Mouse (Mus musculus) CH12.LX (cell line): Measurements from ENCODE around the gene Tbx6. TPM values are rescaled to one million over a fixed set of nuclear protein-coding genes. Genes with fewer than 3 reads are reported as not detected.
A peak's percentile ranks its signal among the peaks of the same experiment; 100 is the strongest.

Experiments used
- DNase-seq: peaks from one replicate; pipeline ENCODE4 v3.0.0-alpha.2; 2013; ENCODE audit errors: extremely low read depth
- H3K27ac ChIP-seq: 2 replicates; pipeline ENCODE4 v1.5.1; 2012; ENCODE audit warnings: low read depth, mild to moderate bottlenecking, control low read depth, moderate library complexity; ENCODE audit not compliant: insufficient read depth
- H3K27me3 ChIP-seq: replicated peaks from 2 replicates; pipeline ENCODE3; 2012; ENCODE audit warnings: inconsistent platforms
- H3K36me3 ChIP-seq, 2 experiments: replicated peaks in 1 of 2; 2 replicates each; pipeline versions ENCODE3 to v1.6.1; 2012; ENCODE audit warnings: inconsistent platforms in 1 of 2, low read length in 1 of 2, mild to moderate bottlenecking in 1 of 2, mixed read lengths in 1 of 2, moderate library complexity in 1 of 2; ENCODE audit not compliant: control insufficient read depth in 1 of 2, insufficient read depth in 1 of 2
- H3K4me1 ChIP-seq, 2 experiments: 2 replicates each; pipeline ENCODE4 v1.6.1; 2012; ENCODE audit warnings: inconsistent platforms in 1 of 2, moderate library complexity in 1 of 2; ENCODE audit not compliant: insufficient read depth in 2 of 2, control insufficient read depth in 1 of 2
- H3K4me2 ChIP-seq: 2 replicates; pipeline ENCODE4 v1.6.1; 2012; ENCODE audit warnings: low read depth, mild to moderate bottlenecking, control low read depth; ENCODE audit not compliant: poor library complexity, insufficient read depth, severe bottlenecking
- H3K4me3 ChIP-seq, 3 experiments: fragments of 150-350 bp in 1 of 3; sonication (generic) in 1 of 3; replicated peaks in 1 of 3; 2 replicates each; pipeline versions ENCODE3 to v1.5.1; 2011 to 2012; ENCODE audit warnings: low read depth in 2 of 3, low read length in 2 of 3, mild to moderate bottlenecking in 2 of 3, moderate library complexity in 2 of 3, control low read depth in 1 of 3, improper control_type of control experiment in 1 of 3, inconsistent platforms in 1 of 3, mixed read lengths in 1 of 3; ENCODE audit not compliant: poor library complexity in 1 of 3
- H3K79me2 ChIP-seq: replicated peaks from 2 replicates; pipeline ENCODE4 v1.6.1; 2012; ENCODE audit warnings: mild to moderate bottlenecking, moderate library complexity; ENCODE audit not compliant: control insufficient read depth, poor library complexity, insufficient read depth, severe bottlenecking; ENCODE audit errors: extremely low read depth
- H3K9ac ChIP-seq: 2 replicates; pipeline ENCODE4 v1.6.1; 2012; ENCODE audit warnings: low read depth, mild to moderate bottlenecking, control low read depth, moderate library complexity; ENCODE audit not compliant: insufficient read depth
- H3K9me3 ChIP-seq: replicated peaks from 2 replicates; pipeline ENCODE3; 2012; ENCODE audit warnings: low read length, inconsistent platforms, mixed read lengths
- BHLHE40 ChIP-seq: IDR thresholded peaks from 2 replicates; pipeline ENCODE4 v1.6.1; 2011; ENCODE audit warnings: mild to moderate bottlenecking, low read depth, low read length, improper control_type of control experiment
- E2F4 ChIP-seq: IDR thresholded peaks from 2 replicates; pipeline ENCODE4 v1.6.1; 2011; ENCODE audit warnings: low read depth, low read length, improper control_type of control experiment; ENCODE audit not compliant: insufficient replicate concordance
- ELF1 ChIP-seq: IDR thresholded peaks from 2 replicates; pipeline ENCODE4 v1.6.1; 2014; ENCODE audit warnings: low read depth, mild to moderate bottlenecking, inconsistent platforms, low read length, improper control_type of control experiment
- ETS1 ChIP-seq: conservative IDR thresholded peaks from 2 replicates; pipeline ENCODE4 v1.6.1; 2012; ENCODE audit warnings: low read depth, mild to moderate bottlenecking, inconsistent platforms, low read length, improper control_type of control experiment, moderate library complexity
- GABPA ChIP-seq: IDR thresholded peaks from 2 replicates; pipeline ENCODE4 v1.6.1; 2012; ENCODE audit warnings: low read depth, low read length, improper control_type of control experiment, inconsistent platforms; ENCODE audit not compliant: insufficient replicate concordance
- HCFC1 ChIP-seq: IDR thresholded peaks from 2 replicates; pipeline ENCODE4 v1.6.1; 2012; ENCODE audit warnings: low read depth, mild to moderate bottlenecking, inconsistent platforms, low read length, improper control_type of control experiment
- IRF4 ChIP-seq: IDR thresholded peaks from 2 replicates; pipeline ENCODE4 v1.6.1; 2014; ENCODE audit warnings: low read depth, mild to moderate bottlenecking, inconsistent platforms, low read length, improper control_type of control experiment
- JUN ChIP-seq: IDR thresholded peaks from 2 replicates; pipeline ENCODE4 v1.6.1; 2011; ENCODE audit warnings: low read depth, mild to moderate bottlenecking, low read length, improper control_type of control experiment, moderate library complexity; ENCODE audit not compliant: insufficient read depth
- MAX ChIP-seq: IDR thresholded peaks from 2 replicates; pipeline ENCODE4 v1.6.1; 2011; ENCODE audit warnings: low read length, improper control_type of control experiment
- MAZ ChIP-seq: IDR thresholded peaks from 2 replicates; pipeline ENCODE4 v1.6.1; 2012; ENCODE audit warnings: low read depth, mild to moderate bottlenecking, inconsistent platforms, low read length, improper control_type of control experiment, moderate library complexity
- MEF2A ChIP-seq: IDR thresholded peaks from 2 replicates; pipeline ENCODE4 v1.6.1; 2014; ENCODE audit warnings: low read depth, mild to moderate bottlenecking, inconsistent platforms, low read length, improper control_type of control experiment, borderline replicate concordance
- MYC ChIP-seq: IDR thresholded peaks from 2 replicates; pipeline ENCODE4 v1.6.1; 2011; ENCODE audit warnings: low read depth, mild to moderate bottlenecking, improper control_type of control experiment, low read length
- NELFE ChIP-seq: IDR thresholded peaks from 2 replicates; pipeline ENCODE4 v1.6.1; 2011; ENCODE audit warnings: low read depth, low read length, improper control_type of control experiment
- POLR2A ChIP-seq: IDR thresholded peaks from 2 replicates; pipeline ENCODE4 v1.6.1; 2011; ENCODE audit warnings: low read depth, mild to moderate bottlenecking, improper control_type of control experiment, low read length
- RAD21 ChIP-seq: IDR thresholded peaks from 2 replicates; pipeline ENCODE4 v1.6.1; 2011; ENCODE audit warnings: low read depth, mild to moderate bottlenecking, low read length, improper control_type of control experiment, moderate library complexity
- RCOR1 ChIP-seq: conservative IDR thresholded peaks from 2 replicates; pipeline ENCODE4 v1.6.1; 2012; ENCODE audit warnings: low read depth, mild to moderate bottlenecking, inconsistent platforms, low read length, improper control_type of control experiment
- SIN3A ChIP-seq: IDR thresholded peaks from 2 replicates; pipeline ENCODE4 v1.6.1; 2012; ENCODE audit warnings: low read length, improper control_type of control experiment, inconsistent platforms
- SMC3 ChIP-seq: IDR thresholded peaks from 2 replicates; pipeline ENCODE4 v1.6.1; 2011; ENCODE audit warnings: low read depth, low read length, improper control_type of control experiment
- TCF12 ChIP-seq: IDR thresholded peaks from 2 replicates; pipeline ENCODE4 v1.6.1; 2014; ENCODE audit warnings: low read depth, mild to moderate bottlenecking, inconsistent platforms, low read length, improper control_type of control experiment
- USF2 ChIP-seq: conservative IDR thresholded peaks from 2 replicates; pipeline ENCODE4 v1.6.1; 2011; ENCODE audit warnings: low read depth, low read length, improper control_type of control experiment
- ZKSCAN1 ChIP-seq: IDR thresholded peaks from 2 replicates; pipeline ENCODE4 v1.6.1; 2012; ENCODE audit warnings: low read depth, inconsistent platforms, low read length, improper control_type of control experiment, borderline replicate concordance
- ZMIZ1 ChIP-seq: IDR thresholded peaks from 2 replicates; pipeline ENCODE4 v1.6.1; 2012; ENCODE audit warnings: low read depth, mild to moderate bottlenecking, inconsistent platforms, low read length, improper control_type of control experiment
- dilution Hi-C: fragments of 300-500 bp; cut with MboI; formaldehyde crosslinking; loops from 2 replicates; pipeline ENCODE4 v1.14.3; 2020; ENCODE audit warnings: low sequenced_read_pairs; ENCODE audit not compliant: extremely low pct_unique_long_range_greater_than_20kb, extremely low pct_ligation_motif_present
- in situ Hi-C: fragments of 300-500 bp; cut with MboI; formaldehyde crosslinking; loops from 3 replicates; pipeline ENCODE4 v1.14.3; 2019; ENCODE audit warnings: low sequenced_read_pairs, low pct_ligation_motif_present, low pct_unique_long_range_greater_than_20kb, mixed read lengths
- polyA plus RNA-seq: library from polyadenylated mRNA; unstranded; fragments of >175 nt; gene quantifications from 2 replicates; pipeline ENCODE4 v1.2.1, GENCODE M21; 2012; ENCODE audit warnings: low read depth; ENCODE audit not compliant: insufficient read length
- total RNA-seq, 2 experiments: library from RNA; depleted of rRNA; stranded (reverse); fragments of 300-350 nt in 1 of 2; fragments of >200 nt in 1 of 2; gene quantifications; 2 replicates each; pipeline ENCODE4 v1.2.3; 2012 to 2014

Gene Tbx6
- total and polyA plus RNA-seq, 3 experiments, result 12.8 to 31.5 (median 15.8) TPM

GRCm38 (mm10) chr7:126781661-126782370 is 533 bp downstream of the Tbx6 start:
- H3K27me3 ChIP-seq, result no peaks in the 10 kb centered on the region
- no peak overlapping the region for H3K4me2 ChIP-seq
- H3K4me3 ChIP-seq, result peak overlapping the region in 1 of 3 experiments; percentile 34
- peaks cover 77 to 89% of the 10 kb centered on the region in 2 experiments for H3K36me3 ChIP-seq
- dilution Hi-C loops (no loop called here), in situ Hi-C loops (loop anchor here (5.0 kb wide), 3 partner anchors 80 to 995 kb away; partner anchors contain the start of gene Setd1a)
- H3K4me1 ChIP-seq, result peaks cover 11 to 69% of the 10 kb centered on the region in 2 experiments
- TF ChIP-seq MAZ (no peak), POLR2A (0 out of 2 replicates have a peak, but pooled peaks have one; percentile 8), SIN3A (no peak), NELFE (no peak), IRF4 (no peak), TCF12 (no peak)
- no peak overlapping the region; the same call in 1 of the 2 replicates for H3K27ac ChIP-seq
- H3K9ac ChIP-seq, result no peak overlapping the region
- H3K79me2 ChIP-seq, result peaks cover 2% of the 10 kb centered on the region; the same call in 1 of the 2 replicates
- H3K9me3 ChIP-seq, result peaks cover 5% of the 10 kb centered on the region
- DNase-seq, result no peak

- dilution Hi-C loops, result no loop called here
- H3K9me3 ChIP-seq, result peaks cover 5% of the 10 kb centered on the region
These were observed 1.4 kb downstream of the Tbx6 start for GRCm38 (mm10) chr7:126782693-126783092.

DNA sequence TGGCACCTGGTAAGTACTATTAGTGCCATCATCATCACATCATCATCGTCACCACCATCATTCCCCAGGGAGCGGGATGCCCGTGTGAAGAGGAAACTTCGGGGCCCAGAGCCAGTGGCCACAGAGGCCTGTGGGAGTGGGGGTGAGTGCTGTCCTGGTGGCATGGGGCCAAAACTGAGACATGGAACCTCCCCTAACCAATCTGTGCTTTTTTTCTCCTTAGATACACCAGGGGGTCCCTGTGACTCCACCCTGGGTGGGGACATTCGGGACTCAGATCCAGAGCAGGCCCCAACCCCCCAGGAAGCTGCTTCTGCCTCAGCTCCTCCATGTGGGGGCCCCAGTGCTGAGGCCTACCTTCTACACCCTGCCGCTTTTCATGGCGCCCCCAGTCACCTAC is 3.2 kb downstream of the Tbx6 start:
- in situ Hi-C loops, result loop anchor here (5.0 kb wide), 3 partner anchors 82 to 993 kb away; partner anchors contain the start of gene Setd1a
- dilution Hi-C loops, result no loop called here
- Histone ChIP-seq H3K27me3 (no peaks in the 10 kb centered on the region), H3K36me3 (peaks cover 88 to 99% of the 10 kb centered on the region in 2 experiments), H3K79me2 (peaks cover 6% of the 10 kb centered on the region), H3K9ac (no peak overlapping the region), H3K4me2 (no peak overlapping the region), H3K27ac (no peak overlapping the region), H3K9me3 (peaks cover 5% of the 10 kb centered on the region), H3K4me3 (no peak overlapping the region), H3K4me1 (peaks cover 5 to 55% of the 10 kb centered on the region in 2 experiments; a peak in 3 of 4 replicates)
- DNase-seq, result no peak
- TF ChIP-seq USF2 (no peak), SMC3 (no peak), ETS1 (no peak), NELFE (no peak), SIN3A (no peak), GABPA (no peak), E2F4 (no peak), RAD21 (no peak), MAZ (no peak), ELF1 (no peak), JUN (no peak), ZKSCAN1 (no peak)

More at GRCm38 (mm10) chr7:126782693-126783092, 1.4 kb downstream of the Tbx6 start:
- peaks cover 11 to 69% of the 10 kb centered on the region in 2 experiments for H3K4me1 ChIP-seq
- no peak for DNase-seq
- no peak overlapping the region for H3K27ac ChIP-seq
- H3K9ac ChIP-seq, result no peak overlapping the region
- H3K4me2 ChIP-seq, result no peak overlapping the region
- H3K79me2 ChIP-seq, result peaks cover 2% of the 10 kb centered on the region; the same call in 1 of the 2 replicates
- in situ Hi-C loops, result loop anchor here (5.0 kb wide), 3 partner anchors 80 to 995 kb away; partner anchors contain the start of gene Setd1a
- no peaks in the 10 kb centered on the region for H3K27me3 ChIP-seq
- peaks cover 85 to 96% of the 10 kb centered on the region in 2 experiments for H3K36me3 ChIP-seq
- no peak for TF ChIP-seq ZMIZ1
- TF ChIP-seq HCFC1, result no peak
- no peak for TF ChIP-seq MYC
- no peak for TF ChIP-seq MAX
- no peak for TF ChIP-seq BHLHE40
- TF ChIP-seq RCOR1, result no peak
- no peak for TF ChIP-seq ELF1
- no peak for TF ChIP-seq SIN3A
- no peak for TF ChIP-seq MEF2A
- TF ChIP-seq USF2, result no peak
- TF ChIP-seq, all 38 proteins: peak for 0
- H3K4me3 ChIP-seq, result no peak overlapping the region
